In genomic region chr5:140872532-140873038, GRCm38 (mm10) we compare ENCODE assay signal across 9 mouse cellular contexts. TPM values are rescaled to one million over a fixed set of nuclear protein-coding genes. Genes with fewer than 3 reads are reported as not detected.
DNase-seq lines count a peak whose midpoint lies in the region; ATAC-seq and TF ChIP-seq lines count a peak whose summit lies in the region.
"Had no signal": no experiment of that assay in that cellular context is flagged by ENCODE, and none has a peak within 500 bp of the region (broad histone marks: within the 10 kb centered on the region; RNA-seq: fewer than 3 reads in every experiment).

No protein-coding gene starts in this region.

- ATAC-seq in hindbrain, embryonic 11.5 days (ENCODE audit: low FRiP score), result peak; percentile 30; the same call in 1 of the 2 replicates
- no peak for ATAC-seq in hindbrain, embryonic 16.5 days
- ATAC-seq in liver, embryonic 14.5 days (ENCODE audit: insufficient read depth), result peak; percentile 60

- no peak overlapping the region for H3K27ac ChIP-seq in hindbrain, embryonic 11.5 days (ENCODE audit: low read depth, low read length)
- H3K27ac ChIP-seq in hindbrain, embryonic 16.5 days (ENCODE audit: low read depth, low read length), result no peak overlapping the region
- no peak overlapping the region for H3K27ac ChIP-seq in liver, embryonic 14.5 days
- H3K27ac ChIP-seq in small intestine, adult 2 months (ENCODE audit: insufficient read depth, low read depth, low read length), result peak overlapping the region; percentile 46; the same call in 1 of the 2 replicates

- no peak for TF ChIP-seq POLR2A in small intestine, adult 2 months (IDR thresholded peaks at IDR 0.05; ENCODE audit: low read depth, low read length)

- H3K36me3 ChIP-seq in hindbrain, embryonic 11.5 days (ENCODE audit: control insufficient read depth, insufficient read depth, low read length), result no peaks in the 10 kb centered on the region
- no peaks in the 10 kb centered on the region for H3K36me3 ChIP-seq in hindbrain, embryonic 16.5 days (ENCODE audit: control insufficient read depth, insufficient read depth, low read length)
- no peaks in the 10 kb centered on the region for H3K36me3 ChIP-seq in liver, embryonic 14.5 days (replicated peaks; ENCODE audit: control insufficient read depth, insufficient read depth, low read depth)
- peaks cover 9% of the 10 kb centered on the region for H3K36me3 ChIP-seq in small intestine, adult 2 months (ENCODE audit: control insufficient read depth, insufficient read depth, low read length)

- TF ChIP-seq EP300 in liver, embryonic 14.5 days (IDR thresholded peaks at IDR 0.05; ENCODE audit: low read depth), result no peak

- H3K9me3 ChIP-seq in hindbrain, embryonic 11.5 days (ENCODE audit: control insufficient read depth, low read length), result no peaks in the 10 kb centered on the region
- H3K9me3 ChIP-seq in hindbrain, embryonic 16.5 days (ENCODE audit: control insufficient read depth, low read length), result no peaks in the 10 kb centered on the region
- H3K9me3 ChIP-seq in liver, embryonic 14.5 days (ENCODE audit: control insufficient read depth, low read length), result no peaks in the 10 kb centered on the region

- TF ChIP-seq CTCF in liver, embryonic 14.5 days (IDR thresholded peaks at IDR 0.05; ENCODE audit: low read depth), result no peak
- TF ChIP-seq CTCF in small intestine, adult 2 months (IDR thresholded peaks at IDR 0.05; ENCODE audit: extremely low read depth, insufficient read length, insufficient replicate concordance, low read depth, low read length), result no peak

- peak; percentile 51 for DNase-seq in hindbrain, embryonic 11.5 days (ENCODE audit: low spot score)
- peak; percentile 54 for DNase-seq in embryo, embryonic 9.5 days (ENCODE audit: extremely low spot score)
- DNase-seq in liver, embryonic 14.5 days (ENCODE audit: low read depth in 3 of 3, low spot score in 3 of 3), result no peak
- no peak for DNase-seq in layer of hippocampus, adult 9-10 months (ENCODE audit: low spot score)
- DNase-seq in right cerebral cortex, adult 18-20 months, result no peak
- no peak for DNase-seq in layer of hippocampus, postnatal 10 days (ENCODE audit: low spot score in 2 of 2)

- H3K9ac ChIP-seq in hindbrain, embryonic 11.5 days (ENCODE audit: low read depth, low read length), result no peak overlapping the region
- H3K9ac ChIP-seq in hindbrain, embryonic 16.5 days (ENCODE audit: low read depth, low read length), result no peak overlapping the region
- no peak overlapping the region for H3K9ac ChIP-seq in liver, embryonic 14.5 days (replicated peaks)

- peak overlapping the region; percentile 15; the same call in 1 of the 2 replicates for H3K4me2 ChIP-seq in hindbrain, embryonic 11.5 days (replicated peaks; ENCODE audit: low read depth, low read length)
- H3K4me2 ChIP-seq in hindbrain, embryonic 16.5 days (ENCODE audit: low read length), result no peak overlapping the region; the same call in 1 of the 2 replicates
- H3K4me2 ChIP-seq in liver, embryonic 14.5 days (ENCODE audit: low read depth), result no peak overlapping the region; the same call in 1 of the 2 replicates

- H3K4me1 ChIP-seq in hindbrain, embryonic 11.5 days (replicated peaks; ENCODE audit: control insufficient read depth, insufficient read depth, low read length), result peaks cover 2% of the 10 kb centered on the region; the same call in 1 of the 2 replicates
- H3K4me1 ChIP-seq in hindbrain, embryonic 16.5 days (ENCODE audit: control insufficient read depth, insufficient read depth, low read depth, low read length), result peaks cover 6% of the 10 kb centered on the region; the same call in 1 of the 2 replicates
- no peaks in the 10 kb centered on the region for H3K4me1 ChIP-seq in liver, embryonic 14.5 days (replicated peaks; ENCODE audit: control insufficient read depth in 2 of 2, insufficient read depth in 2 of 2, low read length in 1 of 2)
- no peaks in the 10 kb centered on the region for H3K4me1 ChIP-seq in small intestine, adult 2 months (ENCODE audit: control insufficient read depth, insufficient read depth, insufficient read length, low read length)

- H3K27me3 ChIP-seq in hindbrain, embryonic 11.5 days (ENCODE audit: control insufficient read depth, insufficient read depth, low read length), result no peaks in the 10 kb centered on the region
- no peaks in the 10 kb centered on the region; the same call in 1 of the 2 replicates for H3K27me3 ChIP-seq in hindbrain, embryonic 16.5 days (replicated peaks; ENCODE audit: control insufficient read depth, insufficient read depth, low read length)
- H3K27me3 ChIP-seq in liver, embryonic 14.5 days (ENCODE audit: control insufficient read depth, insufficient read depth, low read length), result no peaks in the 10 kb centered on the region
- H3K27me3 ChIP-seq in small intestine, adult 2 months (ENCODE audit: control insufficient read depth, insufficient read depth, low read length), result no peaks in the 10 kb centered on the region

- WGBS in hindbrain, embryonic 11.5 days, result 31% methylated on average over 11 of the region's 11 CpGs
- WGBS in hindbrain, embryonic 16.5 days, result 31% methylated on average over 11 of the region's 11 CpGs
- 7% methylated on average over 11 of the region's 11 CpGs for WGBS in liver, embryonic 14.5 days (ENCODE audit: insufficient replicate concordance)
- WGBS in small intestine, adult 2 months, result 64% methylated on average over 11 of the region's 11 CpGs

- no peak overlapping the region for H3K4me3 ChIP-seq in hindbrain, embryonic 11.5 days (ENCODE audit: low read depth, low read length)
- no peak overlapping the region for H3K4me3 ChIP-seq in hindbrain, embryonic 16.5 days (ENCODE audit: low read length)
- H3K4me3 ChIP-seq in liver, embryonic 14.5 days (ENCODE audit: insufficient read depth in 1 of 2, low read depth in 2 of 2, low read length in 2 of 2), result no peak overlapping the region
- no peak overlapping the region for H3K4me3 ChIP-seq in small intestine, adult 2 months (ENCODE audit: low read depth, low read length)
- H3K4me3 ChIP-seq: myocyte had no signal

RNA-seq across cellular contexts. Expression of gene Gna12, which starts 42.4 kb away (rescaled TPM):
- 17.2 and 32.3 TPM in 2 replicates for polyA plus RNA-seq in hindbrain, embryonic 11.5 days (2014; fragmentation: Nextera tagmentation; extraction: Ambion mirVana)
- 10.3 and 11.1 TPM in 2 replicates for polyA plus RNA-seq in hindbrain, embryonic 16.5 days (2015; fragmentation: Nextera tagmentation; extraction: Ambion mirVana)
- 14.2 and 17.0 TPM in 2 replicates for polyA plus RNA-seq in liver, embryonic 14.5 days (2012; rRNA removed)
- polyA plus RNA-seq in liver, embryonic 14.5 days (2014; fragmentation: Nextera tagmentation; extraction: Ambion mirVana), result 5.4 and 9.6 TPM in 2 replicates
- 27.8 and 34.8 TPM in 2 replicates for polyA plus RNA-seq in small intestine, adult 2 months (2012; rRNA removed)
- 10 to 100 TPM; 84.6 to 85.9 TPM for total RNA-seq in layer of hippocampus, postnatal 10 days (2021)

Comparison
In these comparisons a context has a peak if more than half of its experiments do, and no peak if none do; other contexts are left out.
1. DNase-seq: peak in hindbrain, embryonic 11.5 days (single experiment) and embryo, embryonic 9.5 days (single experiment); none in liver, embryonic 14.5 days (0 of 3), layer of hippocampus, adult 9-10 months (single experiment), right cerebral cortex, adult 18-20 months (single experiment) and layer of hippocampus, postnatal 10 days (0 of 2).